Mouse (Mus musculus): Measurements from ENCODE around the gene Wfdc18. TPM values are rescaled to one million over a fixed set of nuclear protein-coding genes. Genes with fewer than 3 reads are reported as not detected.

Gene Wfdc18
- total and polyA plus RNA-seq, 3 experiments, result not detected

DNA sequence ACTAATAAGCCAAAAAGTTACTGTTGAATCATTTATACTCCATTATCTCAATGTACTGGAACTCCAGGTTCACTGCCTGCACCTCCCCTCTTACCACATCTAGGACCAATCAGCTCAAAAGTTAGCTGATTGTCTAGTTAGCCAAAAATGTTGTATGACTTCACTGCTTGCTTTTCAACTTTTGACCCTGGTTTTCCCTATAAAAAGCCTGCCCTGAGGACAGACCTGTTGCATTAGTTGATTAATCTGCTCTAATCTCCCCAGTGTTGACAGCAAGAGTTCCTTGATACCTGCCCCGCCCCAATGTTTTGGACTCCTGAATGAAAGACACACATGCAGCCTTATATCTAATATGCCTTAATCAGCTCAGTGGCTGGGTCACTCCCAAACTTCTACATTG lies 22.3 kb downstream of the Wfdc18 start:
- no peaks in the 10 kb centered on the region for H3K27me3 ChIP-seq (replicated peaks)
- no peak overlapping the region for H3K4me3 ChIP-seq (replicated peaks in 1 of 3; ENCODE audit: low read depth in 2 of 3, low read length in 2 of 3, poor library complexity in 1 of 3)
- peaks cover 16% of the 10 kb centered on the region for H3K9me3 ChIP-seq (replicated peaks; ENCODE audit: low read length)
- no peak for DNase-seq (ENCODE audit: extremely low read depth)
- TF ChIP-seq UBTF (IDR thresholded peaks at IDR 0.05; ENCODE audit: low read depth, low read length), result no peak
- TF ChIP-seq POLR2A (IDR thresholded peaks at IDR 0.05; ENCODE audit: low read depth, low read length), result no peak
- no peak for TF ChIP-seq TBP (conservative IDR thresholded peaks at IDR 0.05; ENCODE audit: low read depth, low read length)
- no peak for TF ChIP-seq ETS1 (conservative IDR thresholded peaks at IDR 0.05; ENCODE audit: low read depth, low read length)
- TF ChIP-seq MAZ (IDR thresholded peaks at IDR 0.05; ENCODE audit: low read depth, low read length), result no peak
- H3K4me2 ChIP-seq (ENCODE audit: insufficient read depth, low read depth, poor library complexity, severe bottlenecking), result no peak overlapping the region
- H3K36me3 ChIP-seq (replicated peaks in 1 of 2; ENCODE audit: control insufficient read depth in 1 of 2, insufficient read depth in 1 of 2, low read length in 1 of 2), result no peaks in the 10 kb centered on the region
- H3K4me1 ChIP-seq (ENCODE audit: control insufficient read depth in 1 of 2, insufficient read depth in 2 of 2), result peaks cover 8 to 20% of the 10 kb centered on the region in 2 experiments
- H3K79me2 ChIP-seq (replicated peaks; ENCODE audit: control insufficient read depth, extremely low read depth, insufficient read depth, poor library complexity, severe bottlenecking), result no peaks in the 10 kb centered on the region
- in situ Hi-C loops (cut with MboI; ENCODE audit: low pct_ligation_motif_present, low pct_unique_long_range_greater_than_20kb, low sequenced_read_pairs), result loop anchor here (10.0 kb wide), 1 partner anchor 286 kb away; no protein-coding TSS in a partner anchor
- no peak overlapping the region for H3K27ac ChIP-seq (ENCODE audit: insufficient read depth, low read depth)
- H3K9ac ChIP-seq (ENCODE audit: insufficient read depth, low read depth), result no peak overlapping the region
- dilution Hi-C loops (cut with MboI; ENCODE audit: extremely low pct_ligation_motif_present, extremely low pct_unique_long_range_greater_than_20kb, low sequenced_read_pairs), result no loop called here

DNA sequence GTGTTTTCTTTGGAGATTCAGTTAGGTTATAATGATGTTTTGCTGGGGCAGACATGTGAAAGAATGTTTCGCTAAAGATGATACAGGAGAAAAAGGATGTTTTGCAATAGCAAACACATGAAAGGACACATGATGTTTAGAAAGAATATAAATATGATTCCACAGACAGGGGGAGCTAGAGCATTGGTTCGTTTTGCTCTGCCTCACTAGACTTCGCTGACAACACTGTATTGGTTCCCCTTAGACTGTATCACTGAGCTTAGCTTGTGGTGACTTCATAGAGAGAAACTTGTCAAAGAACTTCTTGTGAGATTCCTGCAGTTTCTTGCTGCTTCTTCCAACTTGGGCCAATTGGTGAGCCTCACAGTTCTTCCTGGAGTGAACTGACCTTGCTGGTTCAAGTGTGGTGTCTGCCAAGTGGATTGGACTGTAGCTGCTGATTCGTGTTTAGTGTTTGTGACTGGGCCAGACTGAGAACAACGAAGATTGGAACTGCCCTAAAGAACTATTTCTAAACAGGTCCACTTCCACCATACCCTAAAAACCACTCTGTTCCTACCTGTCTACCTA lies 24.3 kb downstream of the Wfdc18 start:
- DNase-seq (ENCODE audit: extremely low read depth), result peak; percentile 55
- in situ Hi-C loops (cut with MboI; ENCODE audit: low pct_ligation_motif_present, low pct_unique_long_range_greater_than_20kb, low sequenced_read_pairs) (loop anchor here (10.0 kb wide), 1 partner anchor 288 kb away; no protein-coding TSS in a partner anchor), dilution Hi-C loops (cut with MboI; ENCODE audit: extremely low pct_ligation_motif_present, extremely low pct_unique_long_range_greater_than_20kb, low sequenced_read_pairs) (no loop called here)
- peaks cover 16% of the 10 kb centered on the region for H3K9me3 ChIP-seq (replicated peaks; ENCODE audit: low read length)
- H3K4me3 ChIP-seq (replicated peaks in 1 of 3; ENCODE audit: low read depth in 2 of 3, low read length in 2 of 3, poor library complexity in 1 of 3), result no peak overlapping the region
- H3K4me1 ChIP-seq (ENCODE audit: control insufficient read depth in 1 of 2, insufficient read depth in 2 of 2), result peaks cover 20 to 38% of the 10 kb centered on the region in 2 experiments
- no peaks in the 10 kb centered on the region for H3K79me2 ChIP-seq (replicated peaks; ENCODE audit: control insufficient read depth, extremely low read depth, insufficient read depth, poor library complexity, severe bottlenecking)
- no peaks in the 10 kb centered on the region for H3K36me3 ChIP-seq (replicated peaks in 1 of 2; ENCODE audit: control insufficient read depth in 1 of 2, insufficient read depth in 1 of 2, low read length in 1 of 2)
- H3K9ac ChIP-seq (ENCODE audit: insufficient read depth, low read depth), result no peak overlapping the region
- no peak overlapping the region for H3K4me2 ChIP-seq (ENCODE audit: insufficient read depth, low read depth, poor library complexity, severe bottlenecking)
- no peak for TF ChIP-seq BHLHE40 (IDR thresholded peaks at IDR 0.05; ENCODE audit: low read depth, low read length)
- TF ChIP-seq NRF1 (IDR thresholded peaks at IDR 0.05; ENCODE audit: low read depth, low read length), result no peak
- TF ChIP-seq CTCF (conservative IDR thresholded peaks at IDR 0.05 in 1 of 2, IDR thresholded peaks at IDR 0.05 in 1 of 2; ENCODE audit: low read depth in 2 of 2, low read length in 2 of 2), result peak; percentile 34 to 61; a peak in 3 of 4 replicates
- peak; percentile 56 for TF ChIP-seq RAD21 (IDR thresholded peaks at IDR 0.05; ENCODE audit: low read depth, low read length)
- no peak for TF ChIP-seq JUND (conservative IDR thresholded peaks at IDR 0.05; ENCODE audit: low read depth, low read length)
- TF ChIP-seq ZMIZ1 (IDR thresholded peaks at IDR 0.05; ENCODE audit: low read depth, low read length), result no peak
- TF ChIP-seq SMC3 (IDR thresholded peaks at IDR 0.05; ENCODE audit: low read depth, low read length), result peak; percentile 38
- TF ChIP-seq MYC (IDR thresholded peaks at IDR 0.05; ENCODE audit: low read depth, low read length), result 0 out of 2 replicates have a peak, but pooled peaks have one; percentile 32
- no peaks in the 10 kb centered on the region for H3K27me3 ChIP-seq (replicated peaks)
- no peak overlapping the region for H3K27ac ChIP-seq (ENCODE audit: insufficient read depth, low read depth)

DNA sequence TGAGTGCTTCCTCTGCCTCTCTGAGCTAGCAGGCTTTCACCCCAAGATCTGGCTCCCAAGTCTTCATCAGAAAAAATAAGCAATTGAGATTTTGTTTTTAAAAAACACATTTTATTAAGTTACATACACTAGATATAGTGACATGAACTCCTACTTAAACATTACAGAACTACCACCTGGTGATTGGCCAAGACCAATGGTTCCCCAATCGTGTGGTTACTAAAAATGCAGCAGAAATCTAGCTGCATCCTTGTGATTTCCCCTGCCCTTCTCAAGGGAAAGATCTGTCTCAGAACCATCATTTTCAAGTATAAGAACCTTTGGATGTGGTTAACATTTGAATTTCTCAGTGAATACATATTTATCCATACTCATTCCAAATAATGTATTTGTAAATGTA lies 25.4 kb downstream of the Wfdc18 start:
- TF ChIP-seq MAZ (IDR thresholded peaks at IDR 0.05; ENCODE audit: low read depth, low read length), result no peak
- no peak for TF ChIP-seq HCFC1 (IDR thresholded peaks at IDR 0.05; ENCODE audit: low read depth, low read length)
- TF ChIP-seq JUN (IDR thresholded peaks at IDR 0.05; ENCODE audit: insufficient read depth, low read depth, low read length), result no peak
- TF ChIP-seq JUND (conservative IDR thresholded peaks at IDR 0.05; ENCODE audit: low read depth, low read length), result no peak
- TF ChIP-seq EP300 (IDR thresholded peaks at IDR 0.05; ENCODE audit: low read length), result 0 out of 2 replicates have a peak, but pooled peaks have one; percentile 27
- no peak for TF ChIP-seq POLR2A (IDR thresholded peaks at IDR 0.05; ENCODE audit: low read depth, low read length)
- TF ChIP-seq SMC3 (IDR thresholded peaks at IDR 0.05; ENCODE audit: low read depth, low read length), result no peak
- Histone ChIP-seq H3K9me3 (replicated peaks; ENCODE audit: low read length) (peaks cover 16% of the 10 kb centered on the region), H3K9ac (ENCODE audit: insufficient read depth, low read depth) (no peak overlapping the region), H3K36me3 (replicated peaks in 1 of 2; ENCODE audit: control insufficient read depth in 1 of 2, insufficient read depth in 1 of 2, low read length in 1 of 2) (no peaks in the 10 kb centered on the region), H3K27me3 (replicated peaks) (no peaks in the 10 kb centered on the region), H3K4me1 (ENCODE audit: control insufficient read depth in 1 of 2, insufficient read depth in 2 of 2) (peaks cover 29 to 48% of the 10 kb centered on the region in 2 experiments), H3K27ac (ENCODE audit: insufficient read depth, low read depth) (no peak overlapping the region), H3K4me3 (replicated peaks in 1 of 3; ENCODE audit: low read depth in 2 of 3, low read length in 2 of 3, poor library complexity in 1 of 3) (no peak overlapping the region), H3K79me2 (replicated peaks; ENCODE audit: control insufficient read depth, extremely low read depth, insufficient read depth, poor library complexity, severe bottlenecking) (no peaks in the 10 kb centered on the region), H3K4me2 (ENCODE audit: insufficient read depth, low read depth, poor library complexity, severe bottlenecking) (no peak overlapping the region)
- DNase-seq (ENCODE audit: extremely low read depth), result no peak
- dilution Hi-C loops (cut with MboI; ENCODE audit: extremely low pct_ligation_motif_present, extremely low pct_unique_long_range_greater_than_20kb, low sequenced_read_pairs) (no loop called here), in situ Hi-C loops (cut with MboI; ENCODE audit: low pct_ligation_motif_present, low pct_unique_long_range_greater_than_20kb, low sequenced_read_pairs) (loop anchor here (10.0 kb wide), 1 partner anchor 289 kb away; no protein-coding TSS in a partner anchor)

Data from CH12.LX (cell line).